Mouse (Mus musculus) naive thymus-derived CD4-positive, alpha-beta T cell, adult 2 months (primary cell): Measurements from ENCODE around the gene Lcmt1.

Experiments used
- DNase-seq: peaks from one replicate; pipeline ENCODE4 v3.0.0-alpha.2; 2011; ENCODE audit warnings: low read depth

Lcmt1 gene

DNA sequence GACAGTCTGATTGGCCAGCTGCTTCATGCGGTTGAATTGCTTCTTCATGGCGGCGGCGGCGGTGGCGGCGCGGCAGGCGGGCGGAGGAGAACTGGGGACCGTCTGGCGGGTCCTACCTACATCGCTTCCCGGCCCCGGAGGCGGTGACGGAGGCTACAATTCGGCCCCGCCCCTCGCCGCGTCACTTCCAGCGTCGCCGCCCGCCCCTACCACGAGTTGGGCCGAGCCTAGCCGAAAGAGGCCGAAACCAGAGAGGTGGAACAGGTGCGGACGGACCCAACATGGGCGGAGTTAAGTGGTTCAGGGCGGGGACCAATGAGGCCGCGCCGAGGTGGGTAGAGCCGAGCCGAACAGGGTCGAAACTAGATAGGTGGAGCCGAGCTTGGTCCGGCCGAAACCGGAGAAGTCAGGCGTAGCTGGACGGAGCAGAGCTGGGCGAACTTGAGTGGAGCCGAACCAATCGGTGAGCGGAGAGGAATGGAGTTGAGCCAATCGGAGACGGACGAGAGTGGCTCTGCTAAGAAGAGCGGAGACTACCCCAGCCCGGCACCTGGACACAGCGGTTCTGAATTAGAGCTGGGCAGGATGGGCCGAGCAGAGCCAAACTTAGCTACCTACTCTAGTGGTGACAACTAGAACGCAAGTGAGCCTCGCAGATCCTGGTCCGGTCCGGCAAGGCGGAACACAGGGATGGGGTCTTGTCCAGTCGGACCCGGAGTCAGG is at the start of gene Lcmt1, which contains the start of gene Arhgap17:
Gene Lcmt1 (plus strand): TSS at position 26 of the 723 bp plus-strand sequence.
Gene Arhgap17 (minus strand): TSS at position 157 of the 723 bp plus-strand sequence.
- peak; percentile 98 for DNase-seq

DNA sequence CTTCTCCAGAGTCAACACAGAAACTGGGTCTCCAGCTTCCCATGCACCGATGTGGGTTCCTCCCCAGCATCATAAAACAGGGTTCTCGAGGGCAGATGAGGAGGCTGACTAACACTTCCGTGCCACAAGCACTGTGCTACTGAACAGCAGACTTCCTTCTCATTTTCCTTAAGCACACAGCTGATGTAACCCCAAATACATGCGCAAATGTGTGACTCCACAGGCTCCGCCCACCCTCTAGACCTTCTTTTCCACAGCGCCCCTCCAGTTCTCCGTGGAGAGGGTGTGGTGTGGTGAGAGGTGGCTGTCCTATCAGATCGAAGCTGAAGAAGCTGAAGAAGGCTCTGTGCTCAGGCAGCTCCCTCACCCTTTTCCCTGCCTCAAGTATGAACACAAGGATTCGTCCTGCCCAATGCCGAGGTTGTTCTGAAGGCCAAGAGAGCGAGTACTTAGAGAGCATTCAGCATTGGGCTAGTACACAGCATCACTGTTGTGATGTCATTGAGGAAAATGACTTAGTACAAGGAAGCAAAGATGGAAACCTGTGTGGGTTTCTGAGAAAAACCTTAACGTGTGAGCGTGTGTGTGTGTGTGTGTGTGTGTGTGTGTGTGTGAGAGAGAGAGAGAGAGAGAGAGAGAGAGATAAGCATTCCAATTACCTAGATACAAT is 47.0 kb upstream of the Lcmt1 start:
- DNase-seq = peak; percentile 61

GRCm38 (mm10) chr7:123323388-123323787 is 46.2 kb upstream of the Lcmt1 start:
- no peak for DNase-seq

GRCm38 (mm10) chr7:123324105-123324504 is 45.5 kb upstream of the Lcmt1 start:
- no peak for DNase-seq

DNA sequence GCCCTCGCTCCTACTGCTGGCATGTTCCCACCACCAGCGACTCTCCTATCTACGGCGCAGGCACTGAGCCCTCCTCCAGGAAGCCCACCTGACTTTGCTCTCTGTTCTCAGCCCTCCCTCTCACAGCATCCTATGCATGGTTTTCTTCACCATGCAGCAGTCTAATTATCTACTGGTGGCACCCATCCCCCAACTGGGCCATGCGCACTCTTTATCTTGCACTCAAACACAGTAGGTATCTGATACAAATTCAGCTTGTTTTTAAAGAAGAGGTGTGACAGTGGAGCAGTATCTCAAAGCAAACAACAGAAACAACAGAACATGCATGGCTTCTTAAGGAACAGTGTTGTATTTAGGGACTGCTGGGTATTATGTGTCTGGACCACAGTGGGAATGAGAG is 43.5 kb upstream of the Lcmt1 start:
- DNase-seq = no peak

GRCm38 (mm10) chr7:123326901-123327300 is 42.7 kb upstream of the Lcmt1 start:
- DNase-seq = no peak

- no peak for DNase-seq
Observed at GRCm38 (mm10) chr7:123327909-123328308, 41.7 kb upstream of the Lcmt1 start.

- DNase-seq = no peak
Observed at GRCm38 (mm10) chr7:123330506-123330905, 39.1 kb upstream of the Lcmt1 start.

- no peak for DNase-seq
Observed at GRCm38 (mm10) chr7:123336322-123336721, 33.3 kb upstream of the Lcmt1 start.

DNA sequence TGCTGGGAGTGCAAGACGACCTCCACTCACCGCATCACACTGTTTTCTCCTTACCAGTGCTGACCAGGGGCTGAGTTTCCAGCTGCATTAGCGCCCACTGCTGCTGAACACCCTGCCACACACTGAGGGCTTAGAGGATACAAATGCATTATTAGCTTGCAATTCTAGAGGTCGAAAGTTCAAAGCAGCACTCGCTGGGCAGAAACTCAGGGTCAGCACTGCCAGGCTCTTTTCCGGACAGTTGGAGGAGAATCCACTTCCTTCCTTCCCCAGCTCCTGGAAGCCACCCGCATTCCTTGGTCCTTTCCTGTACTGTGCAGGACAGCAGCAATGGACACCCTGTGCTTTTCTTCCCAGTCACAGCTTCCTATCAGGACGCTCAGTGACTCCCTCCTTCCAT is 31.2 kb upstream of the Lcmt1 start:
- no peak for DNase-seq

DNA sequence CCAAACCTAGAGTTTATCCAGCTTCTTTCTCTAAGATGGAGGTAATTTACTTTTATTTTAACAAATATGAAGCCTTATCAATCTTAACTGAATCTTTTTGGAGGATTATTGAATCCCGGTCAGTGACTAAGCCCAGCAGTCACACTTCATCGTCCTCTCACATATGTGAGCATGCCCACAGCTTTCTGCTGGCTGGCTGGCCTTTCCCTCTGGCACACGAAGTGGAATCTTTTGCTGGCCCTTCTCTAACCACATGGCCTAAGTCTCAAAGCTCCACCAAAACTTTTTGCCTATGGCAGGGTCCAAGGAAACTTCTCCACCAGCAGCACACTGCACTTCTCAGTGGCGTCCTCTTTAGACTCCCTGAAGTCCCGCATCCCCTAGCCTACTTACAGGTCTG is 27.7 kb upstream of the Lcmt1 start:
- no peak for DNase-seq

- DNase-seq = no peak
Observed at GRCm38 (mm10) chr7:123344079-123344780, 25.4 kb upstream of the Lcmt1 start.

DNA sequence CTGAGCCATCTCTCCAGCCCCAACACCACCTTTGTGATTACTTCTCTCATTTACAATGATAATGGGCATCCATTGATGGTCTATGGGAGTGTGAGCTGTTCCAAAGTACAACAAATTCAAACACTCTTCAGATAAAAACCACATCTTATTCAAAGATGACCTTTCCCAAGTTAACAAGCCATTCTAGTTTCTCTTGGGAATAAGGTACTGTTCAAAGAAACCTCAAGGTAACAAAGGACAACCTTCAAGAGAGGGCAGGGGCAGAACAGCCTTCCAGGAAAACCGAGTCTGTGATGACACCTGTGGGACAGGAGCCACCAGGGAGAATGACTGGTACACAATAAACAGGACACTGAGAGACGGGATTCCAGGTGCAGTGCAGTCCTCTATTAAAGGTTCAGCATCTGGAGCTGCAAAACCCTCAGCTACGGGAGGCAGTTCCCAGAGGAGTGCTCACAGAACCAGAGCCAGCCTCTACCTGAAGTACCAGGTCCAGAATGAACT is 24.5 kb upstream of the Lcmt1 start:
- no peak for DNase-seq

GRCm38 (mm10) chr7:123346631-123347290 is 22.8 kb upstream of the Lcmt1 start:
- no peak for DNase-seq

- no peak for DNase-seq
Observed at GRCm38 (mm10) chr7:123349813-123350212, 19.8 kb upstream of the Lcmt1 start.

DNA sequence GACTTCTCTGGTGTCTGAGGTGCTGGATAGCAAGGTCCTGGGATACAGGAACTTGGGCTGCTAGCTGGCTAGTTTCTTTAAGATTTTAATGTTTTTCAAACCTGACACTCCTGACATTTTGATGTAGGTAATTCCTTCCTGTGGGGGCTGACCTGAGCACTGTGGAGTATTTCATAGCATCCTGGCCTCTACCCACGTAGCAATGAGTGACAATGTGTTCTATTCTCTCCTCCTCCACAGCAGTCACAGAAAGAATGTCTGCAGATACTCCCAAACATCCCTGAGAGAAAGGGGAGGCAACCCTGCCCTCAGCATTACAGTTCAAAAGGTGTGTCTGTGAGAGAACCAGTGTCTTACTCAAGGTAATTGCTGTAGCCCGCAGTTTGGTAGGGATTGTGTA is 19.3 kb upstream of the Lcmt1 start:
- no peak for DNase-seq

- DNase-seq = no peak
Observed at GRCm38 (mm10) chr7:123353081-123353480, 16.5 kb upstream of the Lcmt1 start.

DNA sequence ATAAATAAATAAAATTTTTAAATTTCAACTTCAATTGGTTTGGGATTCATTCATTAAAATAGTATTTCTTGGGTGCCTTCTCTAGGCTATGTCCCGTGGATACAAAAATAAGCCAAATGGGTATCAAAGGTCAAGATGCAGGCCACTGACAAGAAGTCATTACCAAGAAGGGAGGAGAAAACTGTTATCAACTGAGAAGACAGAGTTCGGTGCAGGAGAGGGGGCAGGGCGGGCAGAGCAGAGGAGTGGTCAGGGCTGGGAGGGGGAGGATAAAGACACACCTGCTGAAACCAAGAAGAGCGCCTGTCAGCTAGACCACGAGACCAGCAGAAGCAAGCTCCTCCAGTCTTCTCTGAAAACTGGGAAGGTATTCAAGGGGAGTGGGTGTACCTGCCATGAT is 15.7 kb upstream of the Lcmt1 start:
- DNase-seq = no peak

GRCm38 (mm10) chr7:123354392-123354791 is 15.2 kb upstream of the Lcmt1 start:
- DNase-seq = no peak

DNA sequence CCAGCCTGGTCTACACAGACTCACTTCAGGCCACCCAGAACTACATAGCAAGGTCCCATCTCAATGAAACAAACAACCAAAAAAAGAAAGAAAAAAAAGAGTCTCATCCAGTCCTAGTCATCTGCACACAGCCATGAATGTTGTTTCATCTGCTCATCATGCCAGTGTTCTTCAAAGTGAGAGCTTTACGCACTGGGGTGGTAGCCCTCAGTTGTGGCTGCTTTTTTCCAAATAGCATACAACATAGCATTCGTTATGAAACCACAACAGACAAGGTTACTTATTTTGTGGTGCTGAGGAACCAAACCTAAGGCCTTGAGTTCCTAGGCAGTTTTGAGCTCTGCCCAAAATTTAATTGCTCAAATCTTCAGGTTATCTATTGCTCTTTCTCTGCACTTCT is 14.7 kb upstream of the Lcmt1 start:
- DNase-seq = peak; percentile 83

GRCm38 (mm10) chr7:123356158-123356557 is 13.4 kb upstream of the Lcmt1 start:
- no peak for DNase-seq

DNA sequence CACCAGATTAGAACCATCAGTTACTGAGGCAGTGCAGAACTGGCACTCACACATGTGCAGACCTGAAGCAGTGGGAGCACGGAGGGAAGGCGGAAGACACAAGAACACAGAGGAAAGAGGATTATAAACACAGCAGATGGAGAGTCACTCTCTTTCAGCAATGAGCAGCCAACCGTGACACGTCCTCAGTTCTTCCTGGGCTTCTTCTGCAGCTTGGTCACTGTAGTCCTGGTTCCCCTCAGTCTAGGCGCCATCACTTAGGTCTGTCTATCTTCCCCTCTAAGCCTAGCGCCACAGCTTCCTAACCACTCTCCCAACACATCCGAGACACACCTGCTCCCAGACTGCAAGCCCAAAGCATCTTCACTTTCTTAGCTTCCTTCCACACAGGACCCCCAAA is 10.5 kb upstream of the Lcmt1 start:
- no peak for DNase-seq
